Mouse (Mus musculus): ENCODE measurements around the gene Fap.

The Fap gene

DNA sequence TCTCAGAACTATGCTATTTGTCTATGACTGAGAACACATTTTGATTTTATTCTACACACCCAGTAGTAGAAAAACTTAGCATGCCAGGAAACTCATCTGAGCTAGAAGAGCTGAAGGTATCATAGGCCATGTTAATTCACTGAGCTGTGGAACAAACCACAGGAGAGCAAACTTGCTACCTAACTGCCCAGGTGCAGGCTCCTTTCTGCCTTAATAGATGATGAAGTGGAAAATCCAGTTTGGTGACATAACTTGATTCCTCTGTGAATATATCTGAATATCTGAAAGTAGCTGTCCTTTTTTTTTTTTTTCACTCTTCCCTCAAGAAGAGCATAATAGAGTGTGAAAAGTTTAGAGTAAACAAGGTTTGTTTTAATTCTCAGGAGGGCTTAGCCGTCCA is 42.8 kb downstream of the Fap start:
- DNase-seq (ENCODE audit: low read depth, low spot score), result no peak

DNA sequence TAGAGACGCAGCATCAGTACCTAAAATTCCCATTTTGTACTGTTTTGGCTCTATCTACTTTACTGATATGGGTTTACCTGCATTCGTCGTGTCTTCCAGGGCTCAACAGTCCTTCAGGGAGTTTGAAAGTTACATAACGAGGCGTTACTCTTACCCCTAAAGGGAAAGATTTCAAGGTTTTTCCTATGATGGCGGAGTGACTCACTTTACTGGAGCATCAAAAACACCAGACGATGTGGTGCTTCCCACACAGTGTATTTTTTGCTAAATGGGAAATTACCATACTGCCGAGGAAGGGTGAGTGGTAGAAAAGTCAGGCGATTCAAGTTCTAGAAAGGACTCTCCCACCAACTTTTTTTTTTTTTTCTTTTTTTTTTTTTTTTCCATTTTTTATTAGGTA is 47.5 kb downstream of the Fap start:
- no peak for DNase-seq (ENCODE audit: low read depth, low spot score)

DNA sequence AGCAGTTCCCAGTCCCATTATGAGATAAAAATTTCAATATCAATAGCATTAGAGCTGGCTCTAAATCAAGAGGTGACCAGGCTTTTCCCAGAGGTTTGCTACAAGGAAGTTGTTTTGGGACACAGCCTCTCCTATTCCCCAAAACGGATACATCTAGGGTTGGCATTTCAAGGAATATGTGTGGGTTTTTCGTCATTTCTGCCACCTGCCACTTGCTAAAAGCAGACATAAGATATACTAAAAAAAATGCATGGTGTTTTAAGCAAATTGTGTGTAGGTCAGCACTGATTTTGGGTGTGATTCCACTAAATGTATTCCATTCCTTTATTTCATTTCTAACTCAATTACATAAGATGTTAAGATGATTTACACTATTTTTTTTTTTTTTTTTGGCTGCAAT is 56.1 kb downstream of the Fap start:
- DNase-seq (ENCODE audit: low read depth, low spot score), result no peak

DNA sequence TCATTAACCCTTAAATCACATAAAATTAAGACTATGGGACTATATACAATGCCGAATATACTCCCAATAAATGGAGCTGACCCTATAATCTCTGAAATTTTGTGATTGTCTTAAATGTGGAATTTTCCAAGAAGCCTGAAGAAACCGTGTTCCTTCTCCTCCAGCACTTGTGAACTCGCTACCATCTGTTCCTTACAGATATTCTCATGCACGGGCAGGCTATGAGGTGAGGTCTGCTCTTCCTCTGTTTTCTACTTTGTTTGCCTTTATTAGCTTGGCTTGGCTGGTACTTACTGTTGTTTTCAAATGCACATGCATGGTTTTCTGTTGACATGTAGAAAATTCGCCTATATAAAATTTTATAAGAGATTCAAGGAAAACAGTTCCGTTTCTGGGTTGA is 59.4 kb downstream of the Fap start:
- DNase-seq (ENCODE audit: low read depth, low spot score), result no peak

DNA sequence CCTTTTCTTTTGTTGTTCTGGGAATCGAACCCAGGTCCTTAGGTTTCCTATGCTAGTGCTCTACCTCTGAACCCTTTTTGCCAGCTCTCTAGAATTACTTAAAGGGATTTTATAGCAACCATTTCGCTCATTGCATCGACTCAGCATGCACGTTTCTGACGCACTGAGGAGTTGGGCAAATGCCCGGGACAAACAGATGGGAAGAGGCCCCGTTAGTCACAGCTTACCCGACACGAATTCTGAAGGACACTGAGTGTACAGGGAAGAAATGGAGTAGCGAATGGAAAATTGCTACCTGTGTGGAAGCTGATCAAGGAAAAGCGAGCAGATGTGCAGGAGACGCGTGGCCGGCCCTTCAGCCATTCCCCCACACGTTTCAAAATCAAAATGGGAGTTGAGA is 60.4 kb downstream of the Fap start:
- DNase-seq (ENCODE audit: low read depth, low spot score), result no peak

DNA sequence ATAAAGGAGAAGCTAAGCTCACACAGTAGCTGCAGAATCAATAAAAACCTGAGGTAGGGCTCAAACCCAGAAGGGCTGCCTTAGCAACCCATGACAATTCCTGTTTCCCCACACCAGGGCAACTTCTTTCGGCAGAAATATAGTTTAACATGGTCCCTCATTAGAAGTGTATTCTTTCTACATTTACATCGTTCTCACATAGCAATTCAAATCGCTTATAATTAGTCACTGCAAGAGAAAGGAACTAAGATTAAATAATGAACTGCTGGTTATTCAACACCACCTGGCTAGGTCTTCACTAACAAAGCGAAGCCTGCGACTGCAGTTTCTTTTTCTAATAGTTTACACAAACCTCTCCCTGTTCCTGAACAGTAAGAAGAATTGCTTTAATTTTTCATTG is 66.7 kb downstream of the Fap start:
- DNase-seq (ENCODE audit: low read depth, low spot score), result no peak

DNA sequence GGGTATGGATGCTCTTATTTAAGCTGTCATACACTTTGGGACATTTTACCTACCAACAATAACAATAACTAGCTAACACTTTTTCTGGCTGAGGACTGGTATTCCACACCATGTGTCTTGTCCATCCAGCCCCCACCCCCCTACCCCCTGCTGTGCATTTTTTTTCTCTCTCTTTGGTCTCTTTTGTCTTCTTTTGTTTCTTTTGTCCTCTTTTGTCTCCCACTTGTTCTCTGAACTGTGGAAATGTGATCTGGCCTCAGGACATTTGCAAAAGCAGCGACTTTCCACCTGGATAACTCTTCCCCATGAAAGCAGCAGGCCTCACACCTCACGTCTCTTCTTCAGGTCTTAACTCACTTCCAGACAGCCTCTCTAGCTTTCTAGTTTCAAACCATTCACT is 67.4 kb downstream of the Fap start:
- DNase-seq (ENCODE audit: low read depth, low spot score), result no peak

DNA sequence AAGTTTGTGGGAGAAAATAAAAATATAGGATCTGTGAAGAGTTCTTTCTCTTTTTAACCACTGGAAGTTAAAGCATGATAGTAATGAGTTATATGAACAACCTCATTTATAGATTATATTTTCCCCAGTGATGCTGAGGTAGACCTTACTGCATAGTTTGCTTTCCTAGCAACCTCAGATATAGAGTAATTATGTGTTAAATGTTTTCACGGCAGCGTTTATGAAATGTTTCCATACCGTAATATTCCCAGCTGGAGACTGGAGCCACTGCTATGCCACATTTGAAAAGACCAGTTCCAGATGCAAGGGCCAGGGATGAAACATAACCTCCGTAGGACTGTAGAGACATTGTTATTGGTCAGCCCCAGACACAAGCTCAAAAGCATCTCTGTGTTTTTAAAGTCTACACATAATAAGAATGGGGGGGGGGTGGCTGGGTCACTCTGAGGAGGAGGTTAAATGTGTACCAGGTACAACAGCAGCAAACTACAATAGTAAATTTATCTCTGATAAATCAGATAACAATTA is 69.5 kb downstream of the Fap start:
- no peak for DNase-seq (ENCODE audit: low read depth, low spot score)

DNA sequence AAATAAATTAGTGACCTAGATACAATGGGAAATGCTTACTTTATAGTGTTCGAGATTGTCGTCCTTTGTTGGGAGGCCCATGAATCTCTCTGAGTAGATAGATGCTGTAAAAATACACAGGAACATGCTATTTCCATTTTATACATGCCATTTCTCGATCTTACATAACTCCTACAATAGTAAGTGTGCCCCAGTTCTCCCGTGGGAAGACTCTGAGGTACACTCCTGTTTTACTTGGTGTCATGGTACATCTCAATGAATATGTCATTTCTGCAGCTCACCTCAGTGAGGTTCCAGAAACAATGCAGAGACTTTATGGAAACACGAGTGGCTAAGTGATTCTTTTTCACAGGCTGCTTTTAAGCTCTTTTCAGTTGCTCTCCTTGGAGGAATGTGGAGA is 70.5 kb downstream of the Fap start:
- DNase-seq (ENCODE audit: low read depth, low spot score), result no peak

DNA sequence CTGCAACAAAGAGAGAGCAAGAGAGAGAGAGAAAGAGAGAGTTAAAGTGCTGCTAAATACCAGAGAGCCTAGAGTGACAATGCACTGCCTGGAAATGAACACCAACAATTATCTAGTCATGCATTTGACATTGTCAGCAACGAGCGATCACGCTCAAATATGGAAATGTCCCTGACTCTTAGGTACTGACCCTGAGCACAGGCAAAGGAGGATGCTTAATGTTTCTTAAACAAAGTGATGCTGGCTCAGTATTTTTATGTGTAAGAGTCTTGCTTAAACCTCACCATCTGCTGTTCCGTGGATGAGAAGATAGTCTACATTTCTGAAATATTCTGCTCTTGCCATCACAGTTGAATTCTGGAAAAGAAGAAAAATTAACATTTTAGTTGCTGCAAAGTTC is 71.4 kb downstream of the Fap start:
- no peak for DNase-seq (ENCODE audit: low read depth, low spot score)

DNA sequence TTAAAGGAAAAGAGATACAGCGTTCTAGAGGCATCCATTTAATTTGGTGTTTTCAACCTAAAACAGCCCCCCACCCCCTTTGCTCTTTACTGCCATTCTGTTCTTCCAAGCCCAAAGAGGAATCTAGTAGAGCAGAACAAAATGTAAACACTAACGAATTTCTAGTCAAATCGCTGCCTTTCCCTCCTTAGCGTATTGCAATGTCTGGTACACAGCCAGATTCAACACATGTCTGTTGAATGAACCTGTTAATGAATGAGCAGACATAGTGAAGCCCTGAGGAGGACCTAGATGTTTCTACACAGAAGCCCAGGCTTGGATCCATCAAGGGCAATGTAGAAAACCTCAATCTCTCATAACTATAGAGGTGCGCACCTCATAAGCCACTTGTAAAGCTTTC is 75.1 kb downstream of the Fap start:
- DNase-seq (ENCODE audit: low read depth, low spot score), result no peak

DNA sequence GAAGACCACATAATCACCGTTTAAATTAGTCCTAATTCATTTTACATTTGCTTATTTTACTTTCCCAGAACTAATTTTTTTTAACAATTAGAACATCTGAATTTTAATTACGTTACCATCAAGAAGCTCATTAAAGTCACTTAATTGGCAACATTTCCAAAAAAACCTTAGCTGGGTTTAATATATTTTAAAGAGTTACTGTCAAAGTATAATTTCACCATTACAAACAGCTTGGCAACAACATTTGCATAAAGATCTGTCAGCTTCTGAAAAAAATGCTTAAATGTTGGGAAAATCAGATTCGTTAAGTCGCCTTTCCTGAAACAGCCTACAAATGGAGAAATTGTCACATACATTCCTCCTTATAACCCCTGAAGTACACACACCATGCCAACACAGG is 75.8 kb downstream of the Fap start:
- DNase-seq (ENCODE audit: low read depth, low spot score), result no peak

DNA sequence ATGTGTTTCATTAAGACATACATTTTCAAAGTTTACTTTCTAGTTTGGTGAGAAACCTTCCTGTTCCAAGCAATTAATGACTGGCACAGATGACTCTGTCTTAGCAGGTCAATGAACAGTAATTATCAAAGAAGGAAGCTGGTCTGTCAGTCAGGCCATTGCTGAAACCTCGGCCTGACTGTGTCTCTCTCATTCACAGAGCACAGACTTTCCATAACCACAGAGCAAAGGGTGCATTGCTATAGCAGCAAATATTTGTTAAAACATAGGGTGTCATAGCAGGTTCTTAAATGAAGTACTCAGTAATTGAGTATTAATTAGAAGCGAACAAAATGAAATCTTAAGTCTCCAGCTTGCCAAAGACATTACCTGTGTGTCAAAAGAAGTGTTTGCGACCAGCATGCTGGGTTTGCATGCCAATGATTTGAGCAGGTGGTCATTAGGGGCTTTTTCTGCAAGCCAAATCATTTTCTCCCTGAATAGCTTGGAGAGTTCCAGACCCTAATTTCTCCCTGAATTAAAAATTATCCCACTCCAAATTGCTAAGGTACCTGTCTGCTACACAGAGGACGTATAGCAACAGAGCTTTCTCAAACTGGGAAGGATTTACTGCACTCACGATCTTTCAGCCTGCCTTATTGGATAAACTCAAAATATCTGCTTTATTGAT is 76.4 kb downstream of the Fap start:
- DNase-seq (ENCODE audit: low read depth, low spot score), result no peak

DNA sequence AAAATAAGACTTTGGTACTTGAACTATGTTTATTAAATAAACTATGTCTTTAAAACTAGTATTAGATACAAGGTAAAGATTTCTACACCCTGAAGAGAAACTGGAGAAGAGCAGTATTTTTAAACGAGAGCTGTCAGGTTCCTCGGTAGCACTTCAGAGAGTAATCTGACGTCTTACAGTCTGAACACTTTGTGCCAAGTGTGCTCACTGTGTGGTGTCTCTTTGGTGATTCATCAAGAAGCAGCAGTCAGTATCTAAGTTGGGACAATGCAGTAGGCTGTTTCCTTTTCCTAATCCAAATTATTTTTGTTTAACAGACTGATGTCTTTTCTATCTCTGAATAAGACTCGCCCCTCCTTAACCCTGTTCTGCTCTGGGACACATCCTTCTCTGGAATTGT is 78.5 kb downstream of the Fap start:
- DNase-seq (ENCODE audit: low read depth, low spot score), result no peak

DNA sequence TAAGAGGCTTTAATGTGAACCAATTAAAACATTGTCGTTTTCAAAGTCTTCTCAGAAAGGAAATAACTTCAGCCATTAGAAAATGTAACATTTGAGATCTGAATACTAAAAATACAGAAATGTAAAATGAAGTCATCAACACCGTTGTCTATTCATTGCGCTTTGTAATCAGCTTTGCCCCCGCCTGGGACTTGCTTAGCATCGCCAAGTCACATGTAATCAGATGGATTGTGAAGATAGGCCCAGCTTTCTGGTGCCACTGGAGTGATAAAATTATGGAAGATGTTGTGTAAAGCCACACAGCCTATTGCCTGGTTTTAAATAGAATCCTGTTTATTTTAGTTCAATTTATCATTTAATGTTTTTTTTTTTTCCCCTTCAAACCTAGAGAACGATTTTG is 84.0 kb downstream of the Fap start:
- DNase-seq (ENCODE audit: low read depth, low spot score), result no peak

DNA sequence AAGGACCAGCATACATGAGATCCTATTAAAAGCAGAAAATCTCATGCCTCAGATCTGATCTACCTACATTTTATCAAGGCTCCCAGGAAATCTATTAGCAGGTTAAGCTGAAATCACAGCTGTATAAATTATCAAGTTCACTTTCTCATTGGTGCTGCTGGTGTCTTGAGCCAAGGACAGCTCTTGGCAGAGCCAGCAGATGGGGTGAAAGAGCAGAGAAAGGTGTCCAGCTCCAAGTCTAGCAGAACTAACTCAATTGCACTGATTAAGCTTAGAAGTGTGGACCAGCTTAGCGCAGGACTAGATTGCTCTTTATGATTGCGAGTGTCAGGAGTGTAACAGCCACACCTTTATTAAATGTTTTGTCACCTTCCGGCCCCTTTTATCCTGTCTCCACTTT is 89.0 kb downstream of the Fap start:
- DNase-seq (ENCODE audit: low read depth, low spot score), result no peak

DNA sequence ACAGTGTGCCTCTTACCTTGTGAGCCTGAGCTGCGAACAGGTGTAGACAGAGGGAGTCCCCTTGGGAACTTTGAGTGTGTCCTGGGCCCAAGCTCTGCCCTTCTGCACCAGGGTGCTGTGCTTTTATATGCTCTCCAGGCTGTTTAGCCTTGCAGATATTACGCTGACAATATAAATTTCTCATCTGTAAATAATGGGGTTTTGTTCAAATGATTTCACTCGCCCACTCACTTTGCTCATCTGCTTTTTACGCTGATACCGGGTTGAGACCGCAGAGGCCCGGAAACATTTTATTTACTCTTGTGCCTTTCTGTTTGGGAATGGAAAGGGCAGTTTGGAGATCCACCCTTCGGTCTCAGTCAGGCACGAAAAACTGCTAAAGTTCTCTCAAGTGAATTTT is 90.3 kb downstream of the Fap start, which contains the start of gene Gcg:
Gene Gcg (minus strand): TSS at position 101 of the 400 bp plus-strand sequence.
- DNase-seq (ENCODE audit: low read depth, low spot score), result no peak

DNA sequence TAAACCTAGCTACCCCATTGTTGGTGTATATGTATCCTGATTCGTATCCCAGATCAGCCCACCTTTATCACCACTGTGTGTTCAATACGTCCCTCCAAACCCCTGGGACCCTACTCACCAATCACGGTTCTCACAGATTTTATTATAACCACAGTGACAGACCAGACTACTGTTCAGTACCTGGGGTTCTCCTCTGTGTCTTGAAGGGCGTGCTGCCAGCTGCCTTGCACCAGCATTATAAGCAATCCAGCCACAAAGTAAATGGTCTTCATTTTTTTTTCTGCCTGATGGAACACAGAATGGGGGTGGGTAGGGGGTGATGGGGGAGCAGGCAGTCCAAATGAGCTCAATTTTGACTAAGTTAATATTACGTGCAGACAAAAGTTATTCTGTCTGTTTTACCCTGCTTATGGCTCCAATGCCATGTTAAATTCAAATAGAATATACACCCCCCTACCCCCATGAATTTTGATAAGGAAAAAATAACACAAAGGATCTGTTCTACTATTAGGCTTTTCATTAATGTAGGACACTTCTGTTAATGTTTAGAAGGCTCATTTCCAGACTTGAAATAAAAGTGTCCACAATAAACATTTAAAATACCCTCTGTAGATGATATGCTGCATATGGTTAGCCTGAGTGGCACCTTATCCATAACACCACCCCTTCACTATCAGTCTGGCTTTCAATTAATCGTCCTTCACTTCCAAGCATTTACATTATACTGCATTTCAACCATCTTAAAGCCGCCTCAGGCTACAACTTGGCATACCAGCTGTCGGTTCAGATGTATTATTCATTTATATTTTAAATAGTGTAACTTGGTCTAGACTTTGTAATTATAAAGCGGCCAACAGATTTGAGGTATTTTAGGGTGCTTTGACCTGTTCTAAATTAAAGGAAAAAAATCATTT is 93.3 kb downstream of the Fap start:
- DNase-seq (ENCODE audit: low read depth, low spot score), result no peak

DNA sequence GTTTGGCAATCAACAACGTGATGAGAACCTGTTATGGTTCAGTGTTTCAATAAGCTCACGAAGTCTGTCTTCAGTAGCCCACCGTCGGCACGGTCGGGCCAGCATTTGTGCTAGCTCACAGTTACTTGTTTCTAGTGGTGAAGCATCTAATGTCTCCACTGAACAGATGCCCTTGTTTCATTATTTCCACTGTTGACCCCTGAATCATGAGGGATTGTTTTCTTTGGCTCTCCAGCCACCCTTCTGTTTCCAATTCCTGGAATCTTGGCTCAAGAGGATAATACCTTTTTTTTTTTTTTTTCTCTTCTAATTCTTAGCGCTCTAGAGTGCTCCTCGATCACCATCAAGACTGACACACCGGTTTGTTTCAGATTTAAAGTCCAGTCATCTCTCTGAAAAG is 104.3 kb downstream of the Fap start:
- no peak for DNase-seq (ENCODE audit: low read depth, low spot score)

DNA sequence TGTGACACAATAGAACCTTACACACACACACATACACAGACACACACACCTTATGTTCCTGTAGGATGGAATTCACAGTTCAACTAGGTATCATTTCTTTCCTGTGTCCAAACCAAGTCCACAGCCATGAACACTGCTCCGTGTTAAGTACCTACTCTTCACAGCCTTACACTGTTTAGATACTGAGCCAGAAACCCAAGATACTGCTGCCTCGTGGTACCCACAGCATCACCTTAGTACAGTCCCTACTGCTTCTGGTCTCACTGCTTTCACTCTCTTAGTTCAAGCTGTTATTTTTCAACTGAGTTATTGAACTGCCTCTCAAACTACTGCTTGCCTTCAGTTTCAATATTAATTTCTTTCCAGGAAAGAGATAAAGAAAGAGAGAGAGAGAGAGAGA is 110.6 kb downstream of the Fap start:
- DNase-seq (ENCODE audit: low read depth, low spot score), result no peak

DNA sequence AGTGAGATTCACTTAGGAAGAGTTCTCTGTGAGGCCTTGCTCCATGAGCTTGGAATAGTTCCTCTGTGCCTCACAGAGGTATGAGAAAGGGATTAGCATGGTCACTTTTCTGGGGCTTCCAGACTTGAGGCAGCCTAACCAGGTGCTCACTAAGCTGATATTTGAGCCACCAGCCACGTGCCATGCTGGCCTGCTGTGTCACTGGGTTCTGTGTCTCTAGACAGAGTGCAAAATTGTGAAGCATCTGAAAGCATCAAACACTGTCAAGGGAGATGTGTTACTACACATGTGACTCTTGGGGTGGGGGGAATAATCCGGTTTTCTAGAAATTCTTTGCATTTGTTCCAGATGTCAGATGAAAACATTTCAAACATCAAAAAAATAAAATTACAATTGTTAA is 111.7 kb downstream of the Fap start:
- DNase-seq (ENCODE audit: low read depth, low spot score), result no peak

DNA sequence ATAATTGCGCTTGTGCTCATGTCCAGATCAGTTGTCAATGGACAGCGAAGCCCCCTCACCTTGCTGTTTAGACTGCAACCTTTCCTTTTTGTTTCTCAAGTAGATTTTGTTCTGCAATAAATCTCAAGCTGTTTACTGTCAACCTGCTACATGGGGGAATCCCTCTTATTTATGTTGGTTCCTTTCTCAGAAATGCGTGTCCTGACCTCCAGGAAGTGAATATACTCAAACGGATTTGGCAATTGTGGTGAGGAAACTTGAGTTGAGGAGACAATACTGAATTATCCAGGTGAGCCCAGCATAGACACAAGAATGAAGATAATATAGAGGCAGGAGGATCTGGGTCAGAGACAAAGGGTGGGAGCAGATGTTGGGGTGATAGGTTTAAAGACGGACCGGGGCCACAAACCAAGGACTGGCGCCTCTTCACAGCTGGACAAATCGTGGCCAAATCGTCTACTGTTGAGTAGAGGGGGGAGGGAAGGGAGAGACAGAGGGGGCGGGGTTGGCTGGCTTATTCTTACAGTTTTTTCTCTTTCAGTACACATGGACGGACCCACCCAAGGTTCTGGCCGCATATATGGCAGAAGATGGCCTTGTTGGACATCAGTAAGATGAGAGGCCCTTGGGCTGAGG is 112.9 kb downstream of the Fap start:
- DNase-seq (ENCODE audit: low read depth, low spot score), result no peak
